Comparison of ENCODE assay signal across 8 mouse cellular contexts in the genomic region with DNA sequence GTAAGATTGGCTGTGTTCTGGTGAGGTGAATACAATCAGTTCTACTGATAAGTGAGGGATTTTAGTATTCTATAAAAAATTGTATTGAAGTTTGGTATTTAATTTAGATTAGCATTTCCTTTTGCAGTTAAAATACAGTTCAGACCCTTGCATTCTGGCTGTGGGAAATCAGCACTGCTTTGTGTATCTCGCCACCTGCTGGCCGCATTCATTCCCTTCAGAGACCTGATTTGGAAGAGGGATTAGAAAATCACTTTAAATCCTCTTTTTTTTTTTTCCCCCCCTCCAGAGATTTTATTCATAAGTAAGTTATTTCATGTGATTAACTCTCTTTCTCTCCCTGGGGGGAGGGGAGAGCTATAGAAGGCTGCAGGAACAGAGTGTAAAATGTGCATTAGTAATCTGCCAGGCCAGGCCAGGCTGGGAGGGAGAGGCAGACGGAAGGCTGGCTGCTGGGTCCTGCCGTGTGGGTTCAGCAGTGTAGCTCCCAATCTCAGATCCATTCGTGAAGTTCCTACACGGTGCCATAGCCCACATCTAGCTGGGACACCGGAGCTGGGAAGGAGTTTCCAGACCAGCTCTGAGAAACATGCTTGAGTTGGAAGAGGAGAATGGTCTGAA. TPM values are rescaled to one million over a fixed set of nuclear protein-coding genes. Genes with fewer than 3 reads are reported as not detected.
A peak's percentile ranks its signal among the peaks of the same experiment; 100 is the strongest.
DNase-seq lines count a peak whose midpoint lies in the region; ATAC-seq and TF ChIP-seq lines count a peak whose summit lies in the region.

No protein-coding gene starts in this region.

- no peak overlapping the region for H3K4me3 ChIP-seq in embryonic facial prominence, embryonic 11.5 days (ENCODE audit: low read depth, low read length)
- no peak overlapping the region for H3K4me3 ChIP-seq in hindbrain, postnatal 0 days (ENCODE audit: low read length)

- H3K4me2 ChIP-seq in embryonic facial prominence, embryonic 11.5 days (ENCODE audit: low read depth, low read length): no peak overlapping the region
- no peak overlapping the region for H3K4me2 ChIP-seq in hindbrain, postnatal 0 days (ENCODE audit: low read depth, low read length)

- H3K9me3 ChIP-seq in embryonic facial prominence, embryonic 11.5 days (replicated peaks; ENCODE audit: control insufficient read depth, low read length): no peaks in the 10 kb centered on the region
- H3K9me3 ChIP-seq in hindbrain, postnatal 0 days (ENCODE audit: low read length): 0 out of 2 replicates have a peak, but pooled peaks cover 4% of the 10 kb centered on the region

- ATAC-seq in embryonic facial prominence, embryonic 11.5 days (replicated peaks; ENCODE audit: insufficient number of reproducible peaks, low FRiP score, low TSS enrichment, low read depth): no peak
- peak; percentile 59; the same call in 1 of the 2 replicates for ATAC-seq in hindbrain, postnatal 0 days

- DNase-seq in ovary, postnatal 10 days (ENCODE audit: low spot score): peak; percentile 39
- no peak for DNase-seq in ovary, adult 18-20 months (ENCODE audit: low spot score)
- peak; percentile 83 for DNase-seq in adrenal gland, postnatal 10 days
- peak; percentile 87 for DNase-seq in embryonic facial prominence, embryonic 11.5 days (ENCODE audit: low spot score)
- DNase-seq in hindbrain, postnatal 0 days (ENCODE audit: low spot score): peak; percentile 92
- peak; percentile 55 to 70 for DNase-seq in left cerebral cortex, postnatal 36 days (ENCODE audit: low spot score in 2 of 2)
- DNase-seq in naive thymus-derived CD4-positive, alpha-beta T cell, adult 2 months (ENCODE audit: low read depth): peak; percentile 63
- DNase-seq in urinary bladder, postnatal 25 days (ENCODE audit: low spot score): peak; percentile 61

- 19% methylated on average over 7 of the region's 7 CpGs for WGBS in embryonic facial prominence, embryonic 11.5 days
- WGBS in hindbrain, postnatal 0 days: 16% methylated on average over 7 of the region's 7 CpGs

- H3K27ac ChIP-seq in embryonic facial prominence, embryonic 11.5 days (replicated peaks; ENCODE audit: low read depth, low read length): no peak overlapping the region
- no peak overlapping the region for H3K27ac ChIP-seq in hindbrain, postnatal 0 days

- no peaks in the 10 kb centered on the region for H3K36me3 ChIP-seq in embryonic facial prominence, embryonic 11.5 days (replicated peaks; ENCODE audit: control insufficient read depth, insufficient read depth, low read depth, low read length)
- no peaks in the 10 kb centered on the region for H3K36me3 ChIP-seq in hindbrain, postnatal 0 days (ENCODE audit: insufficient read depth, low read length)

- TF ChIP-seq CTCF in hindbrain, postnatal 0 days (IDR thresholded peaks at IDR 0.05; ENCODE audit: low read depth): peak; percentile 89

- H3K4me1 ChIP-seq in embryonic facial prominence, embryonic 11.5 days (ENCODE audit: control insufficient read depth, insufficient read depth, low read length): no peaks in the 10 kb centered on the region
- 0 out of 2 replicates have a peak, but pooled peaks cover 2% of the 10 kb centered on the region for H3K4me1 ChIP-seq in hindbrain, postnatal 0 days (ENCODE audit: insufficient read depth, low read length)

- H3K27me3 ChIP-seq in embryonic facial prominence, embryonic 11.5 days (ENCODE audit: control insufficient read depth, insufficient read depth, low read length): no peaks in the 10 kb centered on the region
- H3K27me3 ChIP-seq in hindbrain, postnatal 0 days (ENCODE audit: insufficient read depth, low read length): no peaks in the 10 kb centered on the region

- intact Hi-C loops in left cerebral cortex, postnatal 36 days (cut with DNase I): loop anchor here (1.0 to 5.0 kb wide), 2 partner anchors 137 to 164 kb away; no protein-coding TSS in a partner anchor

- H3K9ac ChIP-seq in embryonic facial prominence, embryonic 11.5 days (replicated peaks; ENCODE audit: low read length): no peak overlapping the region
- H3K9ac ChIP-seq in hindbrain, postnatal 0 days (replicated peaks; ENCODE audit: low read length): no peak overlapping the region

RNA-seq across cellular contexts. Expression of a gene that starts 34.8 kb away (rescaled TPM):
- 1 to 10 TPM; 1.8 to 2.5 TPM for total RNA-seq in adrenal gland, postnatal 10 days (2021)
- polyA plus RNA-seq in embryonic facial prominence, embryonic 11.5 days (2014; fragmentation: Nextera tagmentation; extraction: Ambion mirVana): 0.81 and 1.5 TPM in 2 replicates
- 2.7 and 7.0 TPM in 2 replicates for total RNA-seq in hindbrain, postnatal 0 days (2014; rRNA removed)
- 1.1 and 1.5 TPM in 2 replicates for polyA plus RNA-seq in hindbrain, postnatal 0 days (2015; fragmentation: Nextera tagmentation; extraction: Ambion mirVana)
- 1 to 10 TPM in 1 of 2 experiments, under 1 TPM in 1; 0.96 to 1.9 TPM for total RNA-seq in left cerebral cortex, postnatal 36 days (2021)
